Mouse (Mus musculus): ENCODE measurements around the gene Vma21. TPM values are rescaled to one million over a fixed set of nuclear protein-coding genes. Genes with fewer than 3 reads are reported as not detected.
A peak's percentile ranks its signal among the peaks of the same experiment; 100 is the strongest.

Gene Vma21
- polyA plus RNA-seq (2012; rRNA removed): 13.5 and 13.8 TPM in 2 replicates
- polyA plus RNA-seq (2014; fragmentation: Nextera tagmentation; extraction: Ambion mirVana): 38.1 and 39.7 TPM in 2 replicates

DNA sequence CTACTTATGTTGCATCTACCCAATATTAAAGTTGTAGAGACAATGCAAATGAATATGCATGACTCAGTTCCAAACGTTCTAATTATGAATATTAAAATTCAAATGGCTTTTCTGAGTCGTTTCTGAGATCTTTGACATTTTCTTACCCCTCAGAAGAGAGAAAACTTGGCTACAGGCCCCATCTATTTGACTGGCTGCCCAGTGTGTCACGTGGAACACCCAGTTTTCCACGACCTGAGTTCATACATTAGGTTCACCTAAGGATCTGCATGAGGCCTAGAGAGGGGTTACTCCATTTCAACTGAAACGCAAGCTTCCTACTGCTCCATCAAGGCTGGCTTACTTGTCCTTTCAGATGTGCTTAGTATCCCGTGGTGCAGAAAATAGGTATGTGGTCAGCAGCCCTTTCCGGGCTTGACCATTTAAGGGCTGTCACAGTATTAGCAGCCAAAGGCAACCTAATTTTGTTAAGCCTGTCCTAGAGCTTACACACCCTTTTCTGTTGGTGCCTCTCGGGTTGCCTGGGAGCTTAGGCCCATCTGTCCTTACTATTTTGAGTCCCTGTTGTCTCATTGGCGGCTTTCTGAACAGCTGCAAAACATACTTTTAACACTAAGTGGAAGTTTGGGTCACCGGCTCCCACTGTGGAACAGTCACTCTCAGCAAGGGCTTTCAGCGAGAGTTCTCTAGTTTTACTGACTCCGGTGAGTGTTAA, at the start of gene Vma21:
Gene Vma21 (plus strand): TSS at position 294 of the 715 bp plus-strand sequence.
- peak within 1 kb of the TSS; percentile 71 for H3K9ac ChIP-seq (ENCODE audit: low read depth, low read length, severe bottlenecking)

DNA sequence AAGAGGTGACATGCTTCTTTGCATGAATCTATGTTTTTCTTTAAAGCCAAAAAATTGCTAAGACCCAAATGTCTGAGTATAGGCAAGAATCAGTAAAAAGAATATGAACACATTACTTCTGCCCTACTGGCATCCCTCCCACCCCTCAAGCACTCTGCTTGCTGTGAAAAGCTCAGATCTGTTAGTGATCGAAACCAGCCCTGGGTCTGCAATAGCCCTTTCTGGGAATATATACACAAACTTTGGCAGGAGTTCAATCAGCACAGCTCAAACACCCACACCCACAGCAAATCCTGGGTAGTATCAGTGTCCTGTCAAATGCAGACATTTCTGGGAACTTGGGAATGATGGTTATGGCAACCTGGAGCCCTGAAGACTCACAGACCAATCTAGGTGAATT, 47.8 kb upstream of the Vma21 start:
- no peak overlapping the region for H3K27ac ChIP-seq (replicated peaks; ENCODE audit: low read depth, low read length)
- H3K4me2 ChIP-seq (replicated peaks; ENCODE audit: low read depth, low read length, severe bottlenecking): no peak overlapping the region
- H3K4me1 ChIP-seq (ENCODE audit: control insufficient read depth, insufficient read depth, low read length): no peaks in the 10 kb centered on the region
- no peaks in the 10 kb centered on the region for H3K27me3 ChIP-seq (ENCODE audit: control insufficient read depth, insufficient read depth, low read length)
- H3K9me3 ChIP-seq (ENCODE audit: control insufficient read depth, low read length): no peaks in the 10 kb centered on the region
- no peak for DNase-seq (ENCODE audit: low spot score)
- no peak for TF ChIP-seq POLR2A (IDR thresholded peaks at IDR 0.05; ENCODE audit: borderline replicate concordance, extremely low read depth, insufficient read depth, insufficient read length)
- H3K36me3 ChIP-seq (ENCODE audit: control insufficient read depth, insufficient read depth, low read length): no peaks in the 10 kb centered on the region
- no peak overlapping the region for H3K4me3 ChIP-seq (replicated peaks; ENCODE audit: low read length)
- 56% methylated on average over 1 of the region's 1 CpGs for WGBS
- H3K9ac ChIP-seq (ENCODE audit: low read depth, low read length, severe bottlenecking): no peak overlapping the region
- no peak for ATAC-seq (ENCODE audit: low FRiP score, low read depth)

More for the DNA sequence above, at the start of gene Vma21:
- Histone ChIP-seq H3K36me3 (ENCODE audit: control insufficient read depth, insufficient read depth, low read length) (0 out of 2 replicates have a peak, but pooled peaks cover 2% of the 10 kb centered on the region), H3K4me2 (replicated peaks; ENCODE audit: low read depth, low read length, severe bottlenecking) (peak within 1 kb of the TSS; percentile 45), H3K4me3 (replicated peaks; ENCODE audit: low read length) (peak within 1 kb of the TSS; percentile 58), H3K27me3 (ENCODE audit: control insufficient read depth, insufficient read depth, low read length) (no peaks in the 10 kb centered on the region), H3K9me3 (ENCODE audit: control insufficient read depth, low read length) (no peaks in the 10 kb centered on the region), H3K27ac (replicated peaks; ENCODE audit: low read depth, low read length) (peak within 1 kb of the TSS; percentile 85), H3K4me1 (ENCODE audit: control insufficient read depth, insufficient read depth, low read length) (no peaks in the 10 kb centered on the region)
- no peak for TF ChIP-seq POLR2A (IDR thresholded peaks at IDR 0.05; ENCODE audit: borderline replicate concordance, extremely low read depth, insufficient read depth, insufficient read length)
- peak; percentile 2 for DNase-seq (ENCODE audit: low spot score)
- WGBS: 35% methylated on average over 12 of the region's 12 CpGs
- ATAC-seq (ENCODE audit: low FRiP score, low read depth): peak; percentile 56

DNA sequence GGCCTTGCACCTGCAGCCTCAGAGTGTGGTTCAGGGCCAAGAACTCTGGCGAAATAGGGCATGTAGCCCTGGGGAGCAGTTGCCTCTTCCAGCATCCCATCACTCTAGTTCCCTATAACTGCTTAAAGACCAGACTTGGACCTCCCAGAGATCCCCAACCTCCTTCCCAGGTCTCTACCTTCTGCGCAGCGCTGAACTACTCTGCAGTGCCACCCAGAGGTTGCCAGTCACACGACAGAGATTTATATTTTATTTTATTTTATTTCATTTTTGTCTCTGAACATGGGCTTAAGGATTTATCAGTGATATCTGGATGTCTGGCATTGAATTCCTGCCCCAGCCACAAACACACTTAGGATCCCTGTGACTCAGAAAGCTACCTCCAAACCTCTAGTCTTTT, 24.6 kb upstream of the Vma21 start:
- ATAC-seq (ENCODE audit: low FRiP score, low read depth): no peak
- DNase-seq (ENCODE audit: low spot score): no peak
- Histone ChIP-seq H3K9ac (ENCODE audit: low read depth, low read length, severe bottlenecking) (no peak overlapping the region), H3K4me2 (replicated peaks; ENCODE audit: low read depth, low read length, severe bottlenecking) (no peak overlapping the region), H3K27me3 (ENCODE audit: control insufficient read depth, insufficient read depth, low read length) (no peaks in the 10 kb centered on the region), H3K4me1 (ENCODE audit: control insufficient read depth, insufficient read depth, low read length) (no peaks in the 10 kb centered on the region), H3K4me3 (replicated peaks; ENCODE audit: low read length) (no peak overlapping the region), H3K9me3 (ENCODE audit: control insufficient read depth, low read length) (no peaks in the 10 kb centered on the region), H3K27ac (replicated peaks; ENCODE audit: low read depth, low read length) (no peak overlapping the region), H3K36me3 (ENCODE audit: control insufficient read depth, insufficient read depth, low read length) (no peaks in the 10 kb centered on the region)
- 25% methylated on average over 4 of the region's 4 CpGs for WGBS
- TF ChIP-seq POLR2A (IDR thresholded peaks at IDR 0.05; ENCODE audit: borderline replicate concordance, extremely low read depth, insufficient read depth, insufficient read length): no peak

DNA sequence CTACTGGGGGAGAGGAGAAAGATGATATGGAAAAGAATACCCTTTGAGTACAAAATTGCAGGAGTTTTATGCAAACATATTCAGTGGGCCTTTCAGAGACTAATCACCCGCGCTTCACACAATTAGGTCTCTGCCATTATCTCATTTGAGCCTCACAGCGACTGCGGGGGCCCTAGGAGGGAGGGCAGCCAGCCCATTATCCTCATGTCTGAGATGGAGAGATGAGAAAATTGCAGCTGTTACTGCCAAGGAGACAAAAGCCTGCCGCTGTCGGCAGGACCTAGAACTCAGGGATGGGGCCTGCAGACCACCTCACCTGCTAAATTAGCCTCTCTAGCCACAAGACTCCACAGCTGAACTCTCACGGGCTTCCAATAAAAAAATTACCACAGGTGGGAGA, 18.0 kb upstream of the Vma21 start:
- Histone ChIP-seq H3K9me3 (ENCODE audit: control insufficient read depth, low read length) (no peaks in the 10 kb centered on the region), H3K27me3 (ENCODE audit: control insufficient read depth, insufficient read depth, low read length) (no peaks in the 10 kb centered on the region), H3K36me3 (ENCODE audit: control insufficient read depth, insufficient read depth, low read length) (no peaks in the 10 kb centered on the region), H3K4me2 (replicated peaks; ENCODE audit: low read depth, low read length, severe bottlenecking) (no peak overlapping the region), H3K9ac (ENCODE audit: low read depth, low read length, severe bottlenecking) (no peak overlapping the region), H3K4me1 (ENCODE audit: control insufficient read depth, insufficient read depth, low read length) (no peaks in the 10 kb centered on the region), H3K27ac (replicated peaks; ENCODE audit: low read depth, low read length) (no peak overlapping the region), H3K4me3 (replicated peaks; ENCODE audit: low read length) (no peak overlapping the region)
- ATAC-seq (ENCODE audit: low FRiP score, low read depth) (no peak), DNase-seq (ENCODE audit: low spot score) (no peak)
- 69% methylated on average over 7 of the region's 7 CpGs for WGBS
- no peak for TF ChIP-seq POLR2A (IDR thresholded peaks at IDR 0.05; ENCODE audit: borderline replicate concordance, extremely low read depth, insufficient read depth, insufficient read length)

DNA sequence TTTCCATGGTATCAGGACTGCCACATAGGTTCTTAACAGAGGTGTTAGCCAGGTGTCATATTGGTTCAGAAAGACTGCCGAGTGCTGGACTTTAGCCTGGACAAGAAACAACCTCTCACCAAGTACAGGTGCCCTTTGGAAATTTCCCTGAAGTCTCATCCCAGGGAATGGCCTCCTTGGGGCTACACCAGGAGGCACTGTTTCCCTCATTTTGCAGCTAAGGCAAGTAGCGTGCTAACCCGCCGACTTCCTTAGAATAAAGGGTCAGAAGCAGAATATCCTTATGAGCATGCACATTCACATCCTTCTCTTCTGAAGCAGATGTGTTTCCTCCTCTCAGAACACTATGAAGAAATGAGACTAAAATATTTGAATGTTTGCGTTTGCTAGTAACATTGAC, 16.8 kb upstream of the Vma21 start:
- H3K4me1 ChIP-seq (ENCODE audit: control insufficient read depth, insufficient read depth, low read length): no peaks in the 10 kb centered on the region
- no peaks in the 10 kb centered on the region for H3K9me3 ChIP-seq (ENCODE audit: control insufficient read depth, low read length)
- H3K36me3 ChIP-seq (ENCODE audit: control insufficient read depth, insufficient read depth, low read length): no peaks in the 10 kb centered on the region
- no peaks in the 10 kb centered on the region for H3K27me3 ChIP-seq (ENCODE audit: control insufficient read depth, insufficient read depth, low read length)
- ATAC-seq (ENCODE audit: low FRiP score, low read depth) (no peak), DNase-seq (ENCODE audit: low spot score) (no peak)
- H3K4me2 ChIP-seq (replicated peaks; ENCODE audit: low read depth, low read length, severe bottlenecking): no peak overlapping the region
- TF ChIP-seq POLR2A (IDR thresholded peaks at IDR 0.05; ENCODE audit: borderline replicate concordance, extremely low read depth, insufficient read depth, insufficient read length): no peak
- H3K27ac ChIP-seq (replicated peaks; ENCODE audit: low read depth, low read length): no peak overlapping the region
- 59% methylated on average over 5 of the region's 5 CpGs for WGBS
- H3K9ac ChIP-seq (ENCODE audit: low read depth, low read length, severe bottlenecking): no peak overlapping the region
- H3K4me3 ChIP-seq (replicated peaks; ENCODE audit: low read length): no peak overlapping the region

Data from limb, embryonic 14.5 days (tissue).